Mouse (Mus musculus) myocyte (in vitro differentiated cells): ENCODE data around the gene Crebbp.

Experiments
- MAX ChIP-seq: IDR thresholded peaks from one replicate; pipeline ENCODE4 v1.6.1; 2011; ENCODE audit warnings: low read depth, mild to moderate bottlenecking, control low read depth
- POLR2A ChIP-seq: IDR thresholded peaks from one replicate; pipeline ENCODE4 v1.6.1; 2011; ENCODE audit warnings: low read depth, mild to moderate bottlenecking, control low read depth, moderate library complexity; ENCODE audit not compliant: insufficient read length
- POLR2AphosphoS2 ChIP-seq: IDR thresholded peaks from one replicate; pipeline ENCODE4 v1.6.1; 2011; ENCODE audit warnings: low read depth, control low read depth; ENCODE audit not compliant: insufficient read length
- TCF12 ChIP-seq: IDR thresholded peaks from one replicate; pipeline ENCODE4 v1.6.1; 2011; ENCODE audit warnings: mild to moderate bottlenecking, control low read depth; ENCODE audit not compliant: poor library complexity, insufficient read depth, severe bottlenecking
- USF1 ChIP-seq: IDR thresholded peaks from one replicate; pipeline ENCODE4 v1.6.1; 2011; ENCODE audit warnings: low read depth, mild to moderate bottlenecking, control low read depth, moderate library complexity

- TF ChIP-seq MAX (no peak), USF1 (no peak), POLR2A (no peak), POLR2AphosphoS2 (no peak), TCF12 (no peak)
These were observed 13.8 kb downstream of the Crebbp start for GRCm38 (mm10) chr16:4199995-4200394.
